Mouse (Mus musculus): Measurements from ENCODE around the gene Hipk2.

The Hipk2 gene

DNA sequence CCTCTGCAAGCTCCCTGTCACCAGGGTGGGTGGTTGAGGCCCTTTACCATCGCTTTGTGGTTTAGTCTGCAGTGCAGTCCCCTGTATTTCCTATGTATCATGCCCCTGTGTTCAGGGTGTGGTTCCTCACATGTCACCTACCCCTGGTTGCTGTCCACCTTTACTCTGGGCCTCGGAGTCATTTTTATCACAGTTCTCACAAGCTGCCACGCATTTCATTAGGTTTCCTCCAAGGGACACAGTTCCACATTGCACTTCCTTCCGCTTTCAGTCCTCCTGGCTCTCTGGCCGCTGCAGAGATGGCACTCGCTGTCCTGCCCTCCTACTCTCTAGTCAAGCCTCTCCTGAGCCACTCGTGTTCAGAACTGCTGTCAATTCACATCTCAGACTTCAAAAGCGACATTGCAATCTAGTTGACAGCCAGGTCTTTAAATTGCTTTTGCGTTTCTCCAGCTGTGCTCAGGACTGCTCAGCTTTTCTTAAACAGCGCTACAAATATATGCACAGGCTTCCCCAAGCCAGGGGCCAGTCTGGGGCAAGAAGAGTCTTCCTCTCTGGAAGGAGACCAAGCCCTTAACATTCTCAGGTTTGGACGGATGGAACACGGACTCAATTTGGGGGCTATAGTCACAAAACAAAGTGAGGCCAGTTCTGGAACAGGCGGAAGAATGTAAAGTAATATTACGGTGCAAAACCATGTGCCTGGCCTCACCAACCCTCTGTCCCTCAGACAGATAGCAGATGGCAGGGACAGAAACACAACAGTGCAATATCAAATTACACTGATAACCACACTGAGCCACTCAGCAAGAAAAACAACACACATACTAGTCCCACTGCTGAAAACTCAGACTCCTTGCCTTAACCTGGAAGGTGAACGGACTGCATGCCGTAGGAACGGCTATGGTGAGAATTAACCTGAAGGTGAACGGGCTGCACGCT, 161.7 kb downstream of the Hipk2 start:
- H3K36me3 ChIP-seq (ENCODE audit: insufficient read depth, low read length): peaks cover 59% of the 10 kb centered on the region
- H3K4me1 ChIP-seq (replicated peaks; ENCODE audit: low read depth, low read length): no peaks in the 10 kb centered on the region
- no peak for TF ChIP-seq CTCF (conservative IDR thresholded peaks at IDR 0.05; ENCODE audit: low read length)
- TF ChIP-seq NANOG (IDR thresholded peaks at IDR 0.05; ENCODE audit: borderline replicate concordance, low read length): no peak
- no peak for TF ChIP-seq POU5F1 (IDR thresholded peaks at IDR 0.05; ENCODE audit: borderline replicate concordance, low read length)
- no peaks in the 10 kb centered on the region for H3K9me3 ChIP-seq (ENCODE audit: low read length)
- H3K27me3 ChIP-seq (ENCODE audit: insufficient read depth, low read length): no peaks in the 10 kb centered on the region
- H3K4me3 ChIP-seq (replicated peaks; ENCODE audit: low read length): no peak overlapping the region

DNA sequence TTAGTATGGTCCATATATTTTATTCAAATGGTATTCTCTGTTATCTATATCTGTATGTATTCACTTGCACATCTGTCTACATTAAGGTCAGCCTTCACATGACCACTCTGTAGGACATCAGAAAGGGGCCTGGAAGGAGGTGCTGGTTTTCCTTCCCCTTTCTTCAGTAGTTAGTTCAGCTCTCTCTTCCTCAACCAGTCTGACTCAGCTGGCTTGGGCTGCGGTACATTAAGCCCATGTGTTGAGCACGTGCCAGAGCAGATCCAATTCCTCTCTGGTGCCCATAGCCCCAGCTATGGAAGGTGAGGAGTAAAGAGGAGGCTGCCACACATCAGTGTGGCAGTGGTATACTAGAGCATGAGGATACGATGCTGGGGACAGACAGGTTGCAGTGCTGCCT, 165.5 kb downstream of the Hipk2 start:
- TF ChIP-seq NANOG (IDR thresholded peaks at IDR 0.05; ENCODE audit: borderline replicate concordance, low read length) (no peak), CTCF (conservative IDR thresholded peaks at IDR 0.05; ENCODE audit: low read length) (no peak), POU5F1 (IDR thresholded peaks at IDR 0.05; ENCODE audit: borderline replicate concordance, low read length) (no peak)
- H3K9me3 ChIP-seq (ENCODE audit: low read length): no peaks in the 10 kb centered on the region
- H3K4me3 ChIP-seq (replicated peaks; ENCODE audit: low read length): no peak overlapping the region
- H3K4me1 ChIP-seq (replicated peaks; ENCODE audit: low read depth, low read length): no peaks in the 10 kb centered on the region
- H3K36me3 ChIP-seq (ENCODE audit: insufficient read depth, low read length): peaks cover 36% of the 10 kb centered on the region
- no peaks in the 10 kb centered on the region for H3K27me3 ChIP-seq (ENCODE audit: insufficient read depth, low read length)

DNA sequence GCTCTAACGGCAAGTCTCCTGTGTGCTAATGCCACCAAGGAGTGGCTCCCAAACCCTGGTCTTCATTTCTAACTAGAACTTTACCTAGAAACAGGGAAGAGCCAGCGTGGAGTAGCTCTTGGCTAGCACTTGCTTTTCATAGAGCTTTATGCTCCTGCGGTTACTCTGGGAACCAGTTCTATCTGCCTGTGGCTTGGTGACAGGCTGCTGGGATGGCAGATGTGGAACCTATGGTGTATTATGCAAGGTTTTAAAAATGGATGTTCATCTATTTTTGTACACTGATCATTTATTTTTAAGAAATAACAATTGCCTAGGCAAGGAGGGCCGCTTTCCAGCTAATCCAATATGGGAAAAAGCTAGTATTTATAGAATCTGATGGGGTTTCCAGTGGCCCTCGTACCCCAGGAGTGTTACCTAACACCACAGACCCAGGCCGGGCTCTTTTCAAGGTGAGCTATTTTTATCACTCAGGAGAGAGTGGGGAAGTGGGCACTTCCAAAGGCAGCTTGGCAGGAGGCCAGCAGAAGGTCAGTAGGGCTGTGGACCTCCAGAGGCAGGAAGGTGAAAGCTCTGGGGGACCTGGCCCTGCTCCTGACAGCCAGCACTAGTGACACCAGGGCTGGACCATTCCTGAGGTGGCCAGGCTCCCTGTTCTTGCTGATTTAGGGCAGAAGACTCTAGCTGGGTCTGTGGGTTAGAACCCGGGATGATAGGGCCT, 171.5 kb downstream of the Hipk2 start:
- Histone ChIP-seq H3K27me3 (ENCODE audit: insufficient read depth, low read length) (no peaks in the 10 kb centered on the region), H3K4me3 (replicated peaks; ENCODE audit: low read length) (no peak overlapping the region), H3K9me3 (ENCODE audit: low read length) (no peaks in the 10 kb centered on the region), H3K36me3 (ENCODE audit: insufficient read depth, low read length) (peaks cover 25% of the 10 kb centered on the region), H3K4me1 (replicated peaks; ENCODE audit: low read depth, low read length) (no peaks in the 10 kb centered on the region)
- TF ChIP-seq NANOG (IDR thresholded peaks at IDR 0.05; ENCODE audit: borderline replicate concordance, low read length): no peak
- no peak for TF ChIP-seq POU5F1 (IDR thresholded peaks at IDR 0.05; ENCODE audit: borderline replicate concordance, low read length)
- no peak for TF ChIP-seq CTCF (conservative IDR thresholded peaks at IDR 0.05; ENCODE audit: low read length)

DNA sequence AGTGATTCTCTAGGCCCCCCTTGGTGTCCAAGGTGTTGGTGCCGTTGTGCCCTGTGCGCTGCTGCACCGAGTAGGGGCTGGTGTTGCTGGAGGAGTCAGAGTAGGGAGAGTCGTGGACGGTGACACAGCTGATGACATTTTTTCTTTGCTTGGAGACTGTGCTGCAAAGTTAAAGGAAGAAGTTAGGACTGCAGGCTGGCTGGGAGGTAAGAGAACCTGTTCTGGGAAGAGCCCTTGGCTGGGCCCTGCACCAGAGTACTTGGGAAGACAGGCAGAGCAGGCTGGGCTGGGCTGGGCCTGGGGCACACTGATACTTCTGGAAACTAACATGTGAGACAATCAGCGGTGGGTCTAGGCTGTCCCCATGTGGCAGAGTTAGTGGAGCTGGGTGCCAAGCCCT, 172.4 kb downstream of the Hipk2 start:
- Histone ChIP-seq H3K9me3 (ENCODE audit: low read length) (no peaks in the 10 kb centered on the region), H3K4me3 (replicated peaks; ENCODE audit: low read length) (no peak overlapping the region), H3K27me3 (ENCODE audit: insufficient read depth, low read length) (no peaks in the 10 kb centered on the region), H3K4me1 (replicated peaks; ENCODE audit: low read depth, low read length) (peaks cover 7% of the 10 kb centered on the region; the same call in 1 of the 2 replicates), H3K36me3 (ENCODE audit: insufficient read depth, low read length) (peaks cover 32% of the 10 kb centered on the region)
- TF ChIP-seq NANOG (IDR thresholded peaks at IDR 0.05; ENCODE audit: borderline replicate concordance, low read length): no peak
- TF ChIP-seq POU5F1 (IDR thresholded peaks at IDR 0.05; ENCODE audit: borderline replicate concordance, low read length): no peak
- TF ChIP-seq CTCF (conservative IDR thresholded peaks at IDR 0.05; ENCODE audit: low read length): no peak

DNA sequence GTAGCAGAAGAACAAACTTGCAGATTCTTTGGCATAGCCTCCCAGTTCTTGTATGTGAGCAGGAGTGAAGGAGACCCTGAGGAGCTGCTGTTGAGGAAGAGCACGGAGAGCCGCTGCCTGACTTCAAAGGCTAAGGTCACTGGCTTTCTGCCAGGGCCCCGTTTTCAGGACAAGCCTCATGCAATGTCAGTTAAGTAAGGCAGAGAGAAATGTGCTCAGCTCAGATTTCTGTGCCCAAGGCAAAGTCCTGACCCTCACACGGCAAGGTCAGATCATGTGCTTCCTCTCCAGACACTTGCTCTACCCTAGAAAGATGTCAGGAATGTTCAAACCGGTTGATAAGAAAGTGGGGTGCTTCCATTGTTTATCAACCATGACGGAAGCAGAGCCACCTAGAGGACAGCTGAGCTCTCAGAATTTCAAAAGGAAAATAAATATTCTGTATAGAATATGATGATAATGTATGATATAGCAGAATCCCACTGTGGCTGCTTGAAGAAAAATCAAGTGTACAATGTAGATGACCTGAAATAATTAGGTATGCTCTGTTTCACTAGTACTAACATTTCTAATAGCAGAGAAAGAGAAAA, 173.1 kb downstream of the Hipk2 start:
- Histone ChIP-seq H3K4me1 (replicated peaks; ENCODE audit: low read depth, low read length) (peaks cover 14% of the 10 kb centered on the region; the same call in 1 of the 2 replicates), H3K27me3 (ENCODE audit: insufficient read depth, low read length) (no peaks in the 10 kb centered on the region), H3K9me3 (ENCODE audit: low read length) (no peaks in the 10 kb centered on the region), H3K4me3 (replicated peaks; ENCODE audit: low read length) (no peak overlapping the region), H3K36me3 (ENCODE audit: insufficient read depth, low read length) (peaks cover 32% of the 10 kb centered on the region)
- TF ChIP-seq CTCF (conservative IDR thresholded peaks at IDR 0.05; ENCODE audit: low read length): no peak
- TF ChIP-seq POU5F1 (IDR thresholded peaks at IDR 0.05; ENCODE audit: borderline replicate concordance, low read length): no peak
- TF ChIP-seq NANOG (IDR thresholded peaks at IDR 0.05; ENCODE audit: borderline replicate concordance, low read length): no peak

DNA sequence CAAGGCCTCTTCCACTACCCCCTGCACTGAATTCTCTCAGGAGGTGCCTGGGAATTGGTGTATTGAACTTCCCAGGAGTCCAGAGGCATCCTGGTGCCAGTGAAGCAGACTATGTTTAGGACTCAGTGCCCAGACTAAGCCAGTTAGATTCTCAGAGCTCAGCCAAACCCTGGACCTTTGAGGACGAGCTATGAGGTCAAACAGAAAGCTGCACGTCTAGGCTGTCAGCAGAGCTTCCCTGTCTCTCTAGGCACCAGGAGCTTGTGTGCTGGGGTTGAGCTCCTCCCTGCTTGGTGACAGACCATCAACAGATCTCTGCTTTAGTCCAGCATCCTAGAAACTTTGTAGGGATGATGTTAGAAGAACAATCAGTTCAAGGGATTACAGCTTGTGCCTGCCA, 174.5 kb downstream of the Hipk2 start:
- Histone ChIP-seq H3K4me3 (replicated peaks; ENCODE audit: low read length) (no peak overlapping the region), H3K36me3 (ENCODE audit: insufficient read depth, low read length) (peaks cover 34% of the 10 kb centered on the region), H3K9me3 (ENCODE audit: low read length) (no peaks in the 10 kb centered on the region), H3K4me1 (replicated peaks; ENCODE audit: low read depth, low read length) (peaks cover 16% of the 10 kb centered on the region), H3K27me3 (ENCODE audit: insufficient read depth, low read length) (0 out of 2 replicates have a peak, but pooled peaks cover 2% of the 10 kb centered on the region)
- no peak for TF ChIP-seq NANOG (IDR thresholded peaks at IDR 0.05; ENCODE audit: borderline replicate concordance, low read length)
- TF ChIP-seq POU5F1 (IDR thresholded peaks at IDR 0.05; ENCODE audit: borderline replicate concordance, low read length): no peak
- no peak for TF ChIP-seq CTCF (conservative IDR thresholded peaks at IDR 0.05; ENCODE audit: low read length)

DNA sequence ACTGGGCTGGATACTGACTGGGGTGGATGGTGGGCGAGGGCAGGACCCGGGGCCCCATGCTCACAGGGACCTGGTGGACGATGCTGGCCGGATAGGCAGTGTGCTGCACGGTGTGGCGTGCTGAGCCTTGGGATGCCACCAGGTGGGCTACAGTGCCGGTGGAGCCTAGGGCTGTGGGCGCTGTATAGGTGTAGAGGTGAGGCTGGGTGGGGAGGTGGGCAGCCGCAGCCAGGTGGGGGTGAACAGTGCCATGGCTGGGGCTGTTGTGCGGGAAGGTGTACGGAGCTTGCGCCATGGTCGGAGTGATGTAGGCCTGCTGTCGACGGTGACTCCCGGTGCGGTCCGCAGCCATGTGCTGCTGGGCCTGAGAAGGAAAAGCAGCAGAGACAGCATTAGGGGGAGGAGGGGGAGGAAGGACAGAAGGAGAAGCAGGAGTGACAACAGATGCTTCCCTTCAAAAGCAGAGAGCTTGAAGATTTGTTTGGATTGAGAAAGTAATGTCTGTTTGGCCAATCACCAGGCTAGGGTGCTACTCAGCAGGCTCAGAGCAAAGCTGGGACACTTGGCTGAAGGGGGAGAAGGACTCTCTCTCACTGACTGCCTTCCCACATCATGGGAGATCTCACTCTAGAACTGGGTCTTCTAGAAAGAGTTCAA, 177.6 kb downstream of the Hipk2 start:
- Histone ChIP-seq H3K27me3 (ENCODE audit: insufficient read depth, low read length) (peaks cover 2% of the 10 kb centered on the region; the same call in 1 of the 2 replicates), H3K36me3 (ENCODE audit: insufficient read depth, low read length) (peaks cover 37% of the 10 kb centered on the region), H3K4me3 (replicated peaks; ENCODE audit: low read length) (peak overlapping the region; percentile 64), H3K4me1 (replicated peaks; ENCODE audit: low read depth, low read length) (peaks cover 24% of the 10 kb centered on the region), H3K9me3 (ENCODE audit: low read length) (no peaks in the 10 kb centered on the region)
- TF ChIP-seq NANOG (IDR thresholded peaks at IDR 0.05; ENCODE audit: borderline replicate concordance, low read length): no peak
- no peak for TF ChIP-seq CTCF (conservative IDR thresholded peaks at IDR 0.05; ENCODE audit: low read length)
- TF ChIP-seq POU5F1 (IDR thresholded peaks at IDR 0.05; ENCODE audit: borderline replicate concordance, low read length): no peak
